Mouse (Mus musculus) kidney, adult 2 months (tissue): ENCODE results near the gene Ube2k. TPM values are rescaled to one million over a fixed set of nuclear protein-coding genes. Genes with fewer than 3 reads are reported as not detected.

Source experiments
- DNase-seq: peaks from one replicate; pipeline ENCODE4 v3.0.0; 2021
- H3K27ac ChIP-seq: fragments of 200-500 bp; 2 replicates; pipeline ENCODE4 v1.5.1; 2012; ENCODE audit warnings: low read depth, low read length, control low read depth, inconsistent platforms; ENCODE audit not compliant: insufficient read depth
- H3K27me3 ChIP-seq: fragments of 200-500 bp; replicated peaks from 2 replicates; pipeline ENCODE4 v1.6.1; 2012; ENCODE audit warnings: mild to moderate bottlenecking, moderate library complexity, low read length, inconsistent platforms; ENCODE audit not compliant: control insufficient read depth, insufficient read depth
- H3K36me3 ChIP-seq: fragments of 200-500 bp; 2 replicates; pipeline ENCODE4 v1.6.1; 2012; ENCODE audit warnings: mild to moderate bottlenecking, moderate library complexity, low read length, inconsistent platforms; ENCODE audit not compliant: control insufficient read depth, insufficient read depth
- H3K4me1 ChIP-seq: fragments of 200-500 bp; 2 replicates; pipeline ENCODE4 v1.6.1; 2011; ENCODE audit warnings: low read length; ENCODE audit not compliant: control insufficient read depth, insufficient read depth
- H3K4me3 ChIP-seq: fragments of 200-500 bp; 2 replicates; pipeline ENCODE4 v1.5.1; 2011; ENCODE audit warnings: mild to moderate bottlenecking, low read depth, low read length, control low read depth; ENCODE audit not compliant: insufficient read depth
- CTCF ChIP-seq: fragments of 200-500 bp; conservative IDR thresholded peaks from 2 replicates; pipeline ENCODE4 v1.5.1; 2011; ENCODE audit warnings: low read depth, mild to moderate bottlenecking, control low read depth, low read length, moderate library complexity, mixed read lengths; ENCODE audit not compliant: insufficient read depth, insufficient read length
- POLR2A ChIP-seq: fragments of 200-500 bp; IDR thresholded peaks from one replicate; pipeline ENCODE4 v1.6.1; 2011; ENCODE audit warnings: low read depth, low read length, control low read depth
- WGBS: fragments of 180-500 bp; shearing (Covaris S2); methylation state at CpG from one replicate; pipeline ENCODE4 v1.1.7; 2018; 5-methylcytosine and 5-hydroxymethylcytosine counted together
- polyA plus RNA-seq: library from polyadenylated mRNA; depleted of rRNA; stranded (reverse); fragments of >200 nt; gene quantifications from 2 replicates; pipeline ENCODE4 v1.2.3, GENCODE M21; 2012; rRNA removed

The Ube2k gene
- polyA plus RNA-seq, result 23.1 and 35.1 TPM in 2 replicates

- 1% methylated on average over 66 of the region's 66 CpGs for WGBS
- peak; percentile 95 for DNase-seq
- Histone ChIP-seq H3K4me3 (peak within 1 kb of the TSS; percentile 81), H3K4me1 (no peaks in the 10 kb centered on the region; the same call in 1 of the 2 replicates), H3K27ac (peak within 1 kb of the TSS; percentile 94), H3K36me3 (no peaks in the 10 kb centered on the region), H3K27me3 (no peaks in the 10 kb centered on the region)
- TF ChIP-seq CTCF, result 0 out of 2 replicates have a peak, but pooled peaks have one; percentile 21
- TF ChIP-seq POLR2A, result peak; percentile 50
Measured at GRCm38 (mm10) chr5:65536751-65537419, at the start of gene Ube2k, which contains the start of gene Smim14. Gene Ube2k (plus strand): TSS chr5:65537233. Gene Smim14 (minus strand): TSS chr5:65537184.

- DNase-seq, result no peak
- H3K4me1 ChIP-seq, result 0 out of 2 replicates have a peak, but pooled peaks cover 3% of the 10 kb centered on the region
- no peaks in the 10 kb centered on the region for H3K36me3 ChIP-seq
- H3K27ac ChIP-seq, result no peak overlapping the region
- TF ChIP-seq POLR2A (no peak), CTCF (no peak)
- 83% methylated on average over 10 of the region's 10 CpGs for WGBS
- no peaks in the 10 kb centered on the region for H3K27me3 ChIP-seq
- no peak overlapping the region for H3K4me3 ChIP-seq
Measured at GRCm38 (mm10) chr5:65487381-65487780, 49.7 kb upstream of the Ube2k start.

GRCm38 (mm10) chr5:65488725-65489124 is 48.3 kb upstream of the Ube2k start:
- no peak overlapping the region for H3K27ac ChIP-seq
- no peak for TF ChIP-seq POLR2A
- TF ChIP-seq CTCF, result no peak
- peaks cover 7% of the 10 kb centered on the region; the same call in 1 of the 2 replicates for H3K4me1 ChIP-seq

GRCm38 (mm10) chr5:65489830-65490229 is 47.2 kb upstream of the Ube2k start:
- peaks cover 7% of the 10 kb centered on the region; the same call in 1 of the 2 replicates for H3K4me1 ChIP-seq
- 53% methylated on average over 4 of the region's 4 CpGs for WGBS
- peak; percentile 45 for DNase-seq
- H3K36me3 ChIP-seq, result no peaks in the 10 kb centered on the region
- no peak for TF ChIP-seq POLR2A
- TF ChIP-seq CTCF, result no peak
- H3K4me3 ChIP-seq, result no peak overlapping the region
- no peak overlapping the region for H3K27ac ChIP-seq
- no peaks in the 10 kb centered on the region for H3K27me3 ChIP-seq

More at GRCm38 (mm10) chr5:65488725-65489124, 48.3 kb upstream of the Ube2k start:
- H3K4me3 ChIP-seq, result no peak overlapping the region
- no peaks in the 10 kb centered on the region for H3K36me3 ChIP-seq
- peak; percentile 35 for DNase-seq
- 53% methylated on average over 7 of the region's 7 CpGs for WGBS
- no peaks in the 10 kb centered on the region for H3K27me3 ChIP-seq

- peak; percentile 72 for DNase-seq
- Histone ChIP-seq H3K36me3 (no peaks in the 10 kb centered on the region), H3K27ac (peak overlapping the region; percentile 64), H3K4me3 (peak overlapping the region; percentile 75), H3K27me3 (no peaks in the 10 kb centered on the region), H3K4me1 (peaks cover 7% of the 10 kb centered on the region; the same call in 1 of the 2 replicates)
- under 1% methylated on average over 57 of the region's 57 CpGs for WGBS
- 0 out of 2 replicates have a peak, but pooled peaks have one; percentile 3 for TF ChIP-seq CTCF
- no peak for TF ChIP-seq POLR2A
Measured at GRCm38 (mm10) chr5:65491767-65492715, 45.0 kb upstream of the Ube2k start.

- Histone ChIP-seq H3K27ac (peak within 1 kb of the TSS; percentile 89), H3K4me3 (peak within 1 kb of the TSS; percentile 75), H3K27me3 (no peaks in the 10 kb centered on the region), H3K4me1 (peaks cover 7% of the 10 kb centered on the region; the same call in 1 of the 2 replicates), H3K36me3 (no peaks in the 10 kb centered on the region)
- TF ChIP-seq POLR2A (peak; percentile 83), CTCF (0 out of 2 replicates have a peak, but pooled peaks have one; percentile 3)
- WGBS, result under 1% methylated on average over 68 of the region's 69 CpGs
- peak; percentile 98 for DNase-seq
Measured at GRCm38 (mm10) chr5:65492716-65493531, 44.1 kb upstream of the Ube2k start, which contains the start of gene Gm43552. Gene Gm43552 (minus strand): TSS chr5:65492833.
